Mouse (Mus musculus) embryonic fibroblast, embryonic 13.5 days (primary cell): ENCODE data around the gene Abhd6.

Experiments used
- CTCF ChIP-seq: IDR thresholded peaks from 2 replicates; pipeline ENCODE4 v1.5.1; 2011; ENCODE audit warnings: mild to moderate bottlenecking, control low read depth, low read length, moderate library complexity, borderline replicate concordance; ENCODE audit not compliant: insufficient read depth
- POLR2A ChIP-seq: IDR thresholded peaks from 2 replicates; pipeline ENCODE4 v1.6.1; 2011; ENCODE audit warnings: low read depth, mild to moderate bottlenecking, control low read depth, low read length, moderate library complexity

- no peak for TF ChIP-seq POLR2A
- TF ChIP-seq CTCF: no peak
Observed at GRCm38 (mm10) chr14:8099561-8100021, 96.9 kb downstream of the Abhd6 start.
